Mouse (Mus musculus) urinary bladder, postnatal 4 days (tissue): ENCODE results near the gene 2610001J05Rik.

Experiments used
- DNase-seq, 2 experiments: peaks; one replicate each; pipeline ENCODE4 v3.0.0; 2021 to 2022; ENCODE audit warnings: low spot score in 2 of 2

Gene 2610001J05Rik

DNA sequence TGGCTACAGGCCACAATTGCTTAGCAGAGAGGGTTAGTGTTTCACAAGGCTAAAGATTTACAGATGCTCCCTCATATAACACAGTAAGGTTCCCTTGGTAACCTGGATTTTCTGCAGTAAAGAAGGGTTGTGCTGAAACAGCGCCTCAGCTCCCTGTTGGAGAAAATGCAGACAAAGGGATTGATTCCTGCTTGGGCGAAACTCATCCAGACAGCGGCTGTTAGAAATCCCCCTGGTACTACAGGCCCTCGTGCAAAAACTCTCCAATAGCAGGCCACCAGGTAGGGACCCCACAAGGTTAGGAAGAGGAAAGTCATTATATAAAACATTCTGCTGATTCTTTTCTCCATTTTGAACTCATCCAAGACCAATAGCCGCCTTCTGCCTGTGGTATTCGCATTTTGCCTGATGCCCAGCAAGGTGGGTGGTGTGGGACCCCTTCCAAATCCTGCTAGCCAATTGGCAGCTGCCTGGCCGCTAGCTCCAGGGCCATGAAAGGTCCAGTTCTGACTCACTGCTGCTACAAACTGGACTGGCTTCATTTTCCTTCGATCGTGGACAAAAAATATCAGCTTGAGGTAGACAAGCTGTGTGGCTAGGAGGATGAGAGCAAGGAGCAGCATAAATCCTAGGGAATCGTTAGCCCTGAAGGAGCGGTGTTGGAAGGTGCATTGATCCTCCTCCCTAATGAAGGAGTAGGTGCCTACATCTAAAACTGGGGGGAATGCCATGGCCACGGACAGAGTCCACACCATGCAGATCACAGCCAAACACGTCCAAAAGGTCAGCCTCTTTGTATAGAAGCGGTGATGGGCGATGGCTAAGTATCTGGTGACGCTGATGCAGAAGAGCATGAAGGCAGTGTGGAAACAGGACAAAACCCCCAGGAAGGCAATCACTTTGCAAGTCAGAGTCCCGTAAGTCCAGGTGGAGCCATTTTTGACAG lies 35.3 kb downstream of the 2610001J05Rik start:
- DNase-seq, result no peak

DNA sequence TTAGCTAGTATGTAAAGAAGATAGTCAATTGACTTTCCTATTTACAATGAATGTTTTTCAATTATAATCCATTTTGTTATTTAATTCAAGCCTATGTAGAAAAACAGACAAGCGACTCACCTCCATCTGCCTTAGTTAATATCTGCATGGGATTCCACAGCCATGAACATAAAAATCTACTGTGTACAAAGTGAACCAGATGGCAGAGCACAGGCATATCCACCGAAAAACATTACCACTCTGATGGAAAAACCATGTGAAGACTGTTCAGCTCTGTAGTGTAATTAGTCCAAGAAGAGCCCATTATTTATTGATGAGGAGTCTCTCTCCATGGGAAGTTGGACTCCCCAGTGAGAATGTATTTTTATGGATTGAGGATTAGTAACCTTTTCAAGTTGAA lies 38.5 kb downstream of the 2610001J05Rik start:
- DNase-seq, result no peak

DNA sequence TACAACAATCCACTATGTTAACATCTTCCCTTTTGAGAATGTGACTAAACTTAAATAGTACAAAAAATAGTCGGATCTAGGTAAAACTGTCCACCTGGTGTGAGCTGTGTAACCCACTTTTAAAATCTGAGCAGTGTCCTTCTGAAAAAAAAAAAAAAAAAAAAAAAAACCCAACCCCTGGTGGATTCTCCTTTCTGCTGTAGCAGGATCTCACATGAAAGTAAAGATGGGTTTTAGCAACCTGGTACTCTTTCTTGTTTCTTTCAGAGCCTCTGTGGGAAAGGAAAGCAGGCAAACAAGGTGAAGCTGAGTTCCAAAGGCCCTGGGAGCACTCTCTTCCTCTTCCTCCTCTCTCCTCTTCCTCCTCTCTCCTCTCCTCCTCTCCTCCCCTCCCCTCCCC lies 42.4 kb downstream of the 2610001J05Rik start:
- DNase-seq, result no peak
